Mouse (Mus musculus) kidney, adult 11 months (tissue): ENCODE measurements around the gene Ncor2.
A peak's percentile ranks its signal among the peaks of the same experiment; 100 is the strongest.
"Not testable (repeated sequence)": the region's sequence is repeated elsewhere in the genome, so short reads cannot be mapped to it uniquely, and the experiment has no call there.

Source experiments
- DNase-seq: peaks from one replicate; pipeline ENCODE4 v3.0.0; 2022

Ncor2 gene

DNA sequence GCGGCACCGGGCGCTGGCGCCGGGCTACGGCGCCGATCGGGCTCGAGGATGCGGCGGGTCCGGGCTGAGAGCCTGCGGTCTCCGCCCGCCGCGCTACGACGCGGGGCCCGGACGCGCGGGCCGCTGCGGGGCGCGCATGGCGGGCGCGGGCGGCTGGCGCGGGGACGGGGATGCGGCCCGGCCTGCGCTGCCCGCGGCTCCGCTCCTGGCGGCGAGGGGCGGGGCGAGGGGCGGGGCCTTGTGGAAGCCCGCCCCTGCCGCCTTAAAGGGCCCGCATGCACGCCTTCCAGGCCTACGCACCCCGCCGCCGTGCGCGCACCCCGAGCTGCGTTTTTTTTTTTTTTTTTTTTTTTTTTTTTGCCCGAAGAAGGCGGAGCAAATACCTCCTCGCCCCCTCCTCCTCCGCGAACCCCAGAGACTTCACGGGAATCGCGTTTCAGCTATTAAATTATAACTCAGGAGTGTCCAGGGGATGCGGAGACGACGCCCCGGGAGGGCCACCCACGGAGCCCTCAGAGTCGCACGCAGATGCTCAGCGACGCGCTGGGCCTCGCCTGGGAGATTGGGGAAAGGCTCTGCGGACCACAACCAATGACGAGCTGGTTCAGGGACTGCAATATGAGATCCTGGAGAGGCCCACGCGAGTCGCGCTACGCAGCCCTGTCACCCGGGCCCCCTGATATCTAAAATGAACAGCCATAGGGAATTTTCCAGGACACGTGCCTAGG is at the start of gene Ncor2:
TSS of gene Ncor2 (minus strand) at position 213 of the 728 bp plus-strand sequence.
- peak; percentile 70 for DNase-seq

DNA sequence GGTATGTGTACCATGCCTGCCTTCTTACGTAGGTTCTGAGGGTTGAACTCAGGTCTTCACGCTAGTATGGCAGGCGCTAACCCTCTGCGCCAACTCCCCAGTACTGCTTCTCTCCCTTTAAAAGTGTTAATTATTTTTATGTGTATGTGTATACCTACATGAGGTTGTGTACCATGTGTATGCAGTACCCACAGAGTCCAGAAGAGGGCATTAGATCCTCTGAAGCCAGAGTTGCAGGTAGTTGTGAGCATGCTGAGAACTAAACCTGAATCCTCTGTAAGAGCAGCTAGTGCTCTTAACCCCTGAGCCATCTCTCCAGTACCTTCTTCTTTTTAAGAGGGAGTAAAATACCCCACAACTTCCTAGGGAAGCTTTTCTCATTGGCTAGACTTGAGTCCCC is 48.7 kb upstream of the Ncor2 start:
- no peak for DNase-seq

DNA sequence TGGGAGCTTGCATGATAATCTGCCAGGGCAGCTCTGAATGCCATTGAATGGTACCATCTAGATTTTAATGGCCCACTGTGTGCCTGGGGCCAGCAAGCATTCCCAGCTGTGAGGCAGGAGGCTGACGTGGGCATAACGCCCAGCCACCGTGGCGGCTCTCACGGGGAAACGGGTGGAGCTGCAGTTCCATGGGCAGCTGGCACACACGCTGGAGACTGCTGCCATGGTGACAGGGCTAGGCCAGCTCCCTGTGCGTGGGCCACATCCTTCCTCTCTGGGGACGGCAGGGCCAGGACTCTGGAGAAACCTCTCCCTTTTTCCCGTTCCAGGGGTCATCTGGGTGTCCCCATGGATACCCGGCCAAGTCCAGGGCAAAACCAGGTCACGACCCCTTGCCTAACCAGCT is 47.2 kb upstream of the Ncor2 start:
- DNase-seq: peak; percentile 24

DNA sequence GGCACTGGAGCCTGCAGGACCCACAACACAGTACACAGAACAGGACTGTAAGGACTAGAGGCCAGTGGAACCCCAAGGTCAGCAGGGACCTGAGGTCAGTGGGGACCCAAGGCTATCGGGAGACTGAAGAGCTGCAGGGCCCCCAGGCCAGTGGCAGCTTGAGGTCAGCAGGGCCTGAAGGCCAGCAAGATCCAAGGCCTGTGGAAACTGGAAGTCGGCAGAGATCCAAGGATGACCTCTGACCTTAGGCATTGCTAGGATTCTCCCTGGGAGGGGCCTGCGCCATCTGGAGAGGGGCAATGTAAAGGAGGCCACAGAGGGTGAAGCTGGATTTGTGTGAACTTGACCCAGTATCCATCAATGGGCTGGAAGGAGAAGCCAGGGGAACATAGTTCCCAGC is 45.9 kb upstream of the Ncor2 start:
- DNase-seq: no peak

DNA sequence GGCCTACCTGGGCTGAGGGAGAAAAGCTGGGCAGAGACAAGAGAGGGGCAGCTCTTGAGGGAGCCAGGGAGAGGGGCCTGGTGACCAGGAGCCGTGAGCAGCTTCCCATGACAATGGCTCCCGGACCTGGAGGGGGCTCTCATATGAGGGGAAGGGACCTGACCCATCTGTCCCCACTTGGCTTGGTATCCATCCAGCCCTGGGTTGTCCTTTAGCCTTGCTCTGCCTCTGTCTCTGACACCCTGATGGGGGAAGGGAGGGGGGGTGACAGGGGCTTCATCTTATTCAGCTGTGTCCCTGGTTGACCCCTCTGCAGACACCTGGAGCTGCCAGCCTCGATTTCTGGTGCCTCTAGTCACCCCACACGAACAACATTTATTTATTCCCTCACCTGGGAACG is 44.9 kb upstream of the Ncor2 start:
- no peak for DNase-seq

DNA sequence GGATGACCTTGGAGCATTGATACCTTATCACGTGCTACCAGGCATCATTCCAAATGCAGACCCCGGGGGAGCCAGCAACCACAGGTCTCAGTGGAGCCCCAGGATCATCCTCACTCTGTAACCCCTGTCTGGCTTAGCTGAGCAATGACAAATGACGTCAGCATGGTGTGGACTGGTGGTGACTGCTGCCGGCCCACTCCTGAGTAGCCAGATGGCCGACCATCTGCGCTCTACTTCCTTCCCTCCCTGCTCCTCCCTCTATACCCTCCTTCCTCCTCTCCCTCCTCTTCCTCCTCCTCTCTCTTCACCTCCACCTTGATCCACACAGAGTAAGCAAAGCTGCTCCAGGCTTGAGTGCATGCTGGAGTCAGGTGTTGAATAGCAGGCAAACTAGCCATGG is 43.7 kb upstream of the Ncor2 start:
- no peak for DNase-seq

DNA sequence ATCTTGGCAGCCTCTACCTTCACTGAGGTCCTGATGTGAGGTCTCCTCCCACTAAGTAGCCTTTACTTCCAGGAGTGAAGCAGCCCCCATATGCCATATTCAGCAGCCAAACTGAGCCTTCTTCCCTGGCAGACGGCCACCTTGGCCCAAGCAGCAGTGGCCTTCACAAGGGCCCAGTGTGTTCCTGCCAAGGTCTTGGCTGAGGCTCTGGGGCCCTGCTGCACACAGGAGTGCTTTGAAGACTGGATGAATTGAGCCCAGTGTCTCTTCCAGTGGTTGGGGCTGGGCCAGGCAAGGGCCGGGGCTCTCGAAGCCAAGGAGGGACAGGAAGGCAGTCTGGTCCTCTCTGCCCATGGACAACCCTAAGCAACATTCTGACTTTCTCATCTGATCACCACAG is 42.8 kb upstream of the Ncor2 start:
- DNase-seq: no peak

DNA sequence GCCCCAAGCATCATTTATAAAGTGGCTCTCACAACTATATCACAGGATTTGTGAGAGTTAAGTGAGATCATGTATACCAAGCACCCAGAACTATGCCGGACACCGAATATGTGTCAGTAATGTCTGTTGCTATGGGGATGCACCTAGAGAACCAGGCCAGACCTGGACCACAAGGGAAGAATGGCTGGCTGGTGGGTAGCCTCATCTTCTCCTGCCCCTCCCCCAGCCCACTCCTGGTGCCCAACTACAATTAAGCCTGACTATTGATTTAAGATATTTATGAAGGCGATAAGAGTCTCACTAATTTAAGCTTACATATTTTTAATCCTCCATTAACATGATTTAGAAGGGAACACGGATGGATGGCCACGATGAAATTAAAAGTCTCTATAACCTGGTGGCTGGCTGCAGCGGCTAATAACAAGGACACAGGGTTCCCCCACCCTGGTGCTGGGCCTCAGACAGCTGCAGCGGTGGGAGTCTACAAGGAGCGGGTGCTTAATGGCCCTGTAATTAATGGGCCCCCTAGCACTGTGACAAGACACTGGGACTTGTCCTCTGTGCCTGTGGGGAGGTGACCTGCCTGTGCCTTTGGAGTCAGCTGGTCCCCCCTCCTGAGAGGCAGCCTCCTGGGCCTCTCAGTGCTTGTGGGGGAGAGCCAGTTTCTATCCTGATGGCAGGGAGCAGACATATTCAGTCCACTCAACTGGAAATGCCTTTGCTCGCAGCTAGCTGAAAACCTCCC is 38.6 kb upstream of the Ncor2 start:
- no peak for DNase-seq

DNA sequence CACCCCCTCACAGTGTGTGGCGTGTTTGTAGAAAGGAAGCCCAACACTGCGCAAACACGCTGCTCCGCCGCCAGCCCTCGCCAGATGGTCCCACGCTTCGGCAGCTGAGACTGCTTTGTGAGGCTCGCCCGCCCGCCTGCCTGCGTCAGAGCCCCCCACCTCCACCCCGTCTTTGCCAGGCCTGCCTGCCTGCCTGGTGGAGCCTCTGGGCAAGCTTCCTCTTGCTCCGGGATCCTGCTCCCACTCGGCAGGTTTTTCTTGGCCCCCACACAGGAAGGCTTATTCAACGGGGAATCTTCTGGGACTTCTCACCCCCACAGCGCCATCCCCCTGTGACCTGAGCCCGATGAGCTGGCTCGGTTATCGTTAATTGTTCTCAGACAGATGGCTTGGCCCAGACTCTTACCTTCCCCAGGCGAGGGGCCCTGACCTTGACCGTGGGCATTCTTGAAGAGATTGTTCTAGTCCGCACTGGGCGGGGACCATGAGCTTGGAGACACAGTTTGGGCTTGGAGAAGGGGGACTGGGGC is 37.0 kb upstream of the Ncor2 start:
- DNase-seq: no peak

DNA sequence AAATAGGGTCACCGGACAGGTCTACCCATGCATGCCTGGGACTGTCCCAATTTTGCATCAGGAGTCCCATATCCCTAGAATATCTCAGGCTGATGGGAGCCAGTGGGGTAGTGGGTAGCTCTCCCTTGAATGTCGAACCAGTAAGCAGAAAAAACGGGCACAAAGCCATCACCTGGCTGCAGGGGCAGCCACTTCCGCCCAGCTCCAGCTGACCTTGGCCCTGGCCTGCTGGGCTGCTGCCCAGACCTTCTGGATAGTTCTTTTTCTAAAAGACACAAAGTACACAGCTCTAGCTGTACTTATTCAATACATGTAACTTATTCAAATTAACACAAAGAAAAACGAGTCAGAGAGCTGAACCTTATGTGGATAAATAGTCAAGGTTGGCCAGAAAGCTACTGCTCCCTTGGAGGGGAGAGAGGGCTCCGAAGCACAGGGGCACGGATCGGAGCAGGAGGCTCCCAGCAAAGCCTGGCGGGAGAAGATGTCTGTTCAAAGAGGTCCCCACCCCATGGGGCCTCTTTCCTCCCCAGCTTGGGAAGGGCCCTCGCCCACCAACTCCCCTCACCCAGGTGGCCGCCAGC is 36.4 kb upstream of the Ncor2 start:
- DNase-seq: peak; percentile 87

DNA sequence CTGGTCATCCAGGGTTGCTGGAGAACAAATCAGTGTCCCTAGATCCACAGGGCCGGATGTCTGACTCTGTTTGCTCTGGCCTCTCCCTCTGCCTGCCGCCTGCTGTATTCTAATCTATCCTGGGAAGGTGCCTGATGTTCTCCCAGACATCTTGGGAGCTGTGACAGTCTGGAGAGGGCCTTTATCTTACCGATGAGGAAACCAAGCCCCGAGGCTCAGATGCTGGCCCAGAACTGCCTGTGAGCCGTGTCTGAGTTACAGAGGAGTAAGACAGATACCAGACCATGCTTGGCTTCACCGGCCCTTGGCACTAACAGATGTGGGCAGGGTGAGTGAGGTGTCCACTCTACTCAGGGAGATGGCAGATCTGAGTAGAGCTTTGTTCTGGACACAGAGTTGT is 35.0 kb upstream of the Ncor2 start:
- no peak for DNase-seq

DNA sequence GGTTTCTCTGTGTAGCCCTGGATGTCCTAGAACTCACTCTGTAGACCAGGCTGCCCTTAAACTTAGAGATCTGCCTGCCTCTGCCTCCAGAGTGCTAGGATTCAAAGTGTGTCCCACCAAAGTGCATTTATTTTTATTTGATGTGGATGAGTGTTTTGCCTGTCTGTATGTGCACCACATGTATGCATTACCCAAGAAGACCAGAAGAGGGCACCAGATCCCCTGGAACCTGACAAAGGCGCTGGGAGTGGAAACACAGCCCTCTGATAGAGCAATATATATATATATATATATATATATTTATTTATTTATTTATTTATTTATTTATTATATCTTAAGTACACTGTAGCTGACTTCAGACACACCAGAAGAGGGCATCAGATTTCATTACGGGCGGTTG is 25.9 kb upstream of the Ncor2 start:
- not testable (repeated sequence) for DNase-seq

DNA sequence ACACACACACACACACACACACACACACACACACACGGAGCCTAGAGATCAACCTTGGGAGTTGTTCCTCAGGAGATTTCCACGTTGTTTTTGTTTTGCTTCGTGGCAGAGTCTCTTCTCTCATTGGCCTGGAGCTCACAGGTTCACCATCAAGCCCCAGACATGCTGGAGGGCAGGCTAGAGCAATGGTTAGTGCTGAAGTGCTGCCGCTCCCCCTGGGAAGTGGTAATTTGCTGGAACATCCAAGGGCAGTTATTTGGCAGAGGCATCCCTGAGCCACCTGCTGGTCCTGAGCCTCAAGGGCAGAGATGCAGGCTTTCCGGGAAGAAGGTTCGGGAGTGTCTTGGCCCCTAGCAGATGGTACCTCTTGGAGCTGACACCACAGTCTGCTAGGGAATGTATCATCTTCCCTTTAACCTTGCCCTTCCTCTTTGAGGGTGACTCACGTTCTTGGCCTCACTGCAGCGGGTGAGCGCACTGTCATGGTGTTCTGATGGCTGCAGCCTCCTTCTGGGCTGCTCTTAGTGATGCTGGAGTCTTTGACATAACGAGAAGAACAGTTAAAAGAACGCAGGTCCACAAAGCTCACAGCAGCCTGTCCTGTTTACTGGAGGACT is 25.3 kb upstream of the Ncor2 start:
- DNase-seq: no peak

DNA sequence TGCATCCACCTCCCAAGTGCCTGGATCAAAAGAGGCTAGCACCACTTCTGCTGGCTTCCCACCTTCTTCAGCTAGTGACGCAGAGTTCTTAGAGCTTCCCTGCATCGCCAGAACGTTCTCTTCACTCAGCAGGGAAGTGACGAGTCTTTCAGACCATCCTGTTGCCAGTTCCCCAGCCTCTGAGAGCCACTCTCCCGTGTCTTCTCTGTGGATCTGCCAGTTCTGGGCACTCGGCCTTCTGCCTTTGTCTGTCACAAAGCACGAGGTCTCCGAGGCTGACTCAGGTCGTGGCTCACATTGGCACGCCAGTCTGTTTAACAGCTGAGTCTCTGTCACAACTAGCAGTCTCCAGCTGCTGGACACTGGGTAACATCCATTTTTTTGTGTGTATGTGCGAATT is 24.7 kb upstream of the Ncor2 start:
- no peak for DNase-seq

DNA sequence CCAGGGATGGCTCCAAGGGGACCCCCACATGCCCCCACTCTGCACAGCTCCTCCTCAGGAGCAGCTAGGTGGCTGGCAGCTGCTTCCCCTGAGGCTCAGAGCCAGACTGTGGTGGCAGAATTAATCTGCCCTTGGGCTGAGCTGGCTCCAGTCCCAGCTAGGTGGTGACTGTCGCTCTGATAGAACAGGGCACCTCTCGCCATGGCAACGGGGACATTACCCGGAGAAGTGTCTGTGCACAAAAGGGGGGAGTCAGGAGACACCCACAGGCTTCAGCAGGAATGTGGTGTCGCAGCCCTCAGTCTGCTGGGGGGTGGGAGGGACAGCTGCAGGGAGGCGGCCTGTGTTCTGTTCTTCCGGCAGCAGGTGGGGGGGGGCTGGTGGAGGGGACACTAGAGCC is 24.1 kb upstream of the Ncor2 start:
- peak; percentile 19 for DNase-seq

DNA sequence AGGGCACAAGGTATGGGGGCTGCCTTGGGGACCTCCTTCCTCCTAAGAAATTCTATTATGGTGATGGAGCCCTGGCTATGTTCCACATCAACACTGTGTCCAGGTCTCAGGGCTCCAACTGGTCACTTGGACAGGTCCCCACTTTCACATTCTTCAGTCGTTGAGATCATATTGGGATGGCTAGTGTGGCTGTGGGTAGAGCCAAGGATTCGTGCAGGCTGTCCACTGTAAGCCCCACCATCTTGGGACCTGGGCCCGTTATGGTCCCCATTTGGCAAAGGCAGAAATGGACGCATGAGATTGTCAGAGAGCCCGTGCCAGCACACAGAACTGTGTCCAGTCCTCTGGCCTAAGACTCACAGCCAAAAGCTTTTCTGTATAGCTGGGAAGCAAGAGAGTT is 23.1 kb upstream of the Ncor2 start:
- no peak for DNase-seq

DNA sequence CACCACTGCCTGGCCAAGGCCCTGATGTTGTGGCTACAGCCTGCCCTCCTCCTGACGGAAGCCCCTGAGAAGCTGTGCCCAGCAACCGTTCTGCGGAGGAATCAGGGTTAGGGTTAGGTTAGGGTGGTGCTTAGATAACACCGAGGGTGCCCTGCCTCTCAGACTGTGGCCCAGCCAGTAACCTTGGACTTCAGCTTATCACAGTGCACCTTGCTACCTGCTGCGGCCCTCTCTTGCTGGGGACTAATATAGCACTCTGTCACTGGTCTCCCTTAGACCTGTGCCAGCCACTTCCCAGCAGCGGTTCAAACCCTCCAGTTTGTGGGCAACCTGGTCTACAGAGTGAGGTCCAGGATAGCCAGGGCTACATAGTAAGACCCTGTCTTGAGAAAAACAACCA is 20.1 kb upstream of the Ncor2 start:
- DNase-seq: no peak

DNA sequence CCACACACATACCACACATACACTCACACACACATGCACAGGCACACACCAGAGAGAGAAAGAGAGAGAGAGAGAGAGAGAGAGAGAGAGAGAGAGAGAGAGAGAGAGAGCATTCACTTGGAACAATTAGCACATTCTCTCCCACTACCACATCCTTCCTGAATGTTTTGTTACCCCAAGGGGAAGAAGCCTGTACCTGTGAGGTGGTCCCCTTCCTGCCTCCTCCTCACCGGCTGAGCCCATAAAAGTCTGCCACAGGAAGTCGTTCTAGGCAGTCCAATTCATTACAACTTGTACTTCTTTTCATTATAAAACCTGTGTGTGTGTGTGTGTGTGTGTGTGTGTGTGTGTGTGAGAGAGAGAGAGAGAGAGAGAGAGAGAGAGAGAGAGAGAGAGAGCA is 18.3 kb upstream of the Ncor2 start:
- DNase-seq: not testable (repeated sequence)

DNA sequence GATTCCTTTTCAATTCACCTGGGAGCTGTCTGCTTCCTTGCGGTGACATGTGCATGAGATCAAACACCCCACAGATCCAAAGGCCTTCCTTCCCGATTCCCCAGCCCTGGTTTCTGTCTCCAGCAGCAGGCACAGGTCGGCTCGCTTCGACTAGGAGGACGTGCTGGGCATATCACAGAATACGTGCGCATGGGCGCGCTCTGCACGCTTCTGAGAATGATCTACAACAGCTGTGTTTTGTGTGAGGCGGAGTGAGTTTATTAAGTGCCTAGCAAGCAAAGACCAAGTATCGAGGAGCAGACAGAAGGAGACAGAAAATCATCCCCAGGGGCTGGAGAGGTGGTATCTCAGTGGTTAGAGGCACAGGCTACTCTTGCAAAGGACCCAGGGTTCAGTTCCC is 17.0 kb upstream of the Ncor2 start:
- DNase-seq: no peak

DNA sequence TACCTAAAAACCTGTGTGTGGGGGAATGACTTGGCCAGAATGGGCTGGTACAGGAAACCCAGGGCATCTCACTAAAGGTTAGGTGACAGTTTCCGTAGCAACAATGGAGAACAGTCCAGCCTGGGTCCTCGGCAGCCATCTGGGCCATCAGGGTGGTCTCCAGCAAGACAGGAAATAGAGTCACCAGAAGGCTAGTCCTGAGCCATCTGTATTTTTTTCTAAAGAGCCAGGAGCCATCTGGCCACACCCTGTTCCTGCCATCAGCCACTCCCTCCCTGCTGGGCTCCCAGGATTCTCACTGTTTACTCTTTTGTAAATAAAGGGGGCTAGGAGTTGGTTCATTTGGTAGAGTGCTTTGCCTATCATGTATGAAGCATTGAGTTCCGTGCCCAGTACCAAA is 16.1 kb upstream of the Ncor2 start:
- DNase-seq: no peak

DNA sequence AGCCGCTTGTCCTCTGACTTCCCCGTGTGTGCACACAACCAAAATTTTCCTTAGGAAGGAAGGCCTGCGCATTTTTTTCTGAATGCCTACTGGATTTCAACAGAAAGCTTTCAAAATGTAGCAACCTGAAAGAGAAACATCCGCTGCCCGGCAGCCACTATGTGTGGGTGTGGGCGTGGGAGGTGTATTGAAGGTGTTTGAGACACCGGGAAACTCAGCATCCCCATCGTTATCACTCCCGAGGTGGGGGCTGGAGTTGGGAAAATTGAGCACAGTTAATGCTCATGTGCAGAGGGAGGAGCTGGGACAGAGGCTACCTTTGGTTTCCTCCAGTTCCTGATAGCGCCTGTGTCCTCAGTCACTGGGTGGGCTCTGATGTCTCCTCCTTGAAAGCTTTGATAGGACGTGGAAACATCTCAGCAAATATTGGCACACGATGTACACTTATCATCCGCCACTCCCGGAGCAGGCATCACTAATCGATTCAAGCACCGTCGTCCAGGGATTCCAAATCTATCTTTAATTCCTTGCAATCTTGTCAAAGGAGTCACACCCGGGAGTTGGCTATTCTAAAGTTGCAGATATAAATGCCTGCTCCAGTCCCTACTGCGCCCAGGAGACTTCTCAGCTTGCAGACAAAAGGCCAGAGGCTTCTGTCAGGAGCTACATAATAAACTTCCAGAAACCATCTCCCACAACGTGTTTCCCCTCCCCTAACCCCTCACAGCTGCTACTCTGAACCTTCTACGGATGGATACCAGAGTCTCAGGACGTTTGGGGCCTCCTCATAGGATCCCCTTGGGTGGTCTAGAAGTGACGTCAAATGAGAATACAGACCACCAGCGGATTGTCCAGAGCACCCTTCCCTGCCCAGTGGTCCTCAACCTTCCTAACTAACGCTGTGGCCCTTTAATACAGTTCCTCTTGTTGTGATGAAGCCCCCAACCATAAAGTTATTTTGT is 14.7 kb upstream of the Ncor2 start:
- DNase-seq: no peak

DNA sequence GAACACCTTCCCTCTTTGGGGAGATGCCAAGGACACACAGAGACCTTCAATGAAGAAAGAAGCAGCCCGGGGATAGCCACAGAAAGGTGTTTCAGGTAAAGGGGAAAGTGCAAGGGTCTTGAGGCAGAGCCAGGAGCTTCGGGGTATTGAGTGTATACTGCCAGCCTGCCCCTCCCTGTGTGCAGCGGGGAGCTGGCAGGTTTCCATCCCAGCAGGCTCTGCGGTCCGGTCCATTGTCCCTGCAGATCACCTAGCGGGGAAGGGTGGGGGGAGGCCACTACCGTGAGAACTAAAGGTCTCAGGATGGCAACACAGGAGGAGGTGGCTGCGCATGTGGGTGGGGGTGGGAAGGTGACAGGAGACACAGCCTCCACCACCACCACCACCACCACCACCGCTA is 12.6 kb upstream of the Ncor2 start:
- DNase-seq: no peak
